Mouse (Mus musculus) adrenal gland, postnatal 4 days (tissue): Measurements from ENCODE around the gene Kazn. TPM values are rescaled to one million over a fixed set of nuclear protein-coding genes. Genes with fewer than 3 reads are reported as not detected.

Experiments
- DNase-seq, 2 experiments: peaks; one replicate each; pipeline ENCODE4 v3.0.0; 2021 to 2022; ENCODE audit warnings: low spot score in 2 of 2, mixed read lengths in 2 of 2
- total RNA-seq, 2 experiments: library from RNA; stranded (reverse); gene quantifications; 2 replicates each; pipeline ENCODE4 v1.2.3; 2021

Kazn gene
- total RNA-seq, 2 experiments from 2014 or later, result 40.7 to 42.6 TPM

DNA sequence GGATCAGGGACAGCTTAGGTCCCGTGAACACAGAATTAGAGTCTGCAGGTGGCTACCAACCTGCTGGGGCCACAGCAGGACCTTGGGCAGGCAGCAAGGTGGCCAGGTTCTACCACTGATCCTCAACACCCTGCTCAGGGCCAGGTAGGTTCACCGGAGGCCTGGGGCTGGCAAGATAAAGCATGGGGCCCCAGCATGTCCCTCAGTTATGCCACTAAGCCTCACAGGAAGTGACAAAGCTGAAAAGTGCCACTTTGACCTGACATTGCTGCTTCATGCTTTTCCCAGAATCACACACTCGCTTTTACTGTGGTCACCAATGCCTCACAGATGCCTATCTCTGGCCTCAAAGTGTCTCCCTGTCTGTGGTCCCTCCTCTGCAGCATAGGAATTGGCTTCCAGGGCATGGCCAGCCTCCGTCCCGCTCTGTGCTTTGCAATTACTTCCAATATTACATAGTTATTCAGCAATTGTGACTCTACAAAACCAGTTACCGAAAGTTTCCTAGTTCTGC is 111.9 kb downstream of the Kazn start:
- DNase-seq, result no peak

DNA sequence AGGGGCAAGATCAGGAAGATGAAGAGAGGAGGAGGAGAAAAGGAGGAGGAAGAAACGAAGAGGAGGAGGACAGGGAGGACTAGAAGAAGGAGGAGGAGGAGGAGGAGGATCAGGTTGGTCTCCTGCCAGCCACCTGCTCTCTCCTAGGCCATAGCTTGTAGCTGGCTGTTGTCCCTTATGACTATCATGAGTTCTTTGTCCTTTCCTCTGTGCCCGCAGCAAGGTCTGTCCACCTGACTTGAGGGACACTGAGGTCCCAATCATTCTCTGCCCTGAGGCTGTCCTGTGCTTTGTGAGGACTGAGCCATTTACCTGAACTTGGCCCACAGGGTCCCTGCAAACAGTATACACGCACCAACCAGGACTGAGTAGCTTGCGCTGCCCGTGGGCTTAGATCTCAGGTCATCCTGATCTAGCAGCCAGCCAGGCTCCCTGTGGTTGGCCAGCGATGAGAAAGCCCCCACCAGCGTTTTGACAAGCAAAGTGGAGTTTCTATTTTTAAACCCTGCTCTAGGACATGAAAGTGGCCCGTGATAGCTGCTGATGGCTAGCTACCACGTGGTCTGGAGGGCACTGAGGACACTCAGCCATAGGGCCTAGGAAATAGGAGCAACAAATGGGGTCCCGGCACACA is 112.4 kb downstream of the Kazn start:
- no peak for DNase-seq

DNA sequence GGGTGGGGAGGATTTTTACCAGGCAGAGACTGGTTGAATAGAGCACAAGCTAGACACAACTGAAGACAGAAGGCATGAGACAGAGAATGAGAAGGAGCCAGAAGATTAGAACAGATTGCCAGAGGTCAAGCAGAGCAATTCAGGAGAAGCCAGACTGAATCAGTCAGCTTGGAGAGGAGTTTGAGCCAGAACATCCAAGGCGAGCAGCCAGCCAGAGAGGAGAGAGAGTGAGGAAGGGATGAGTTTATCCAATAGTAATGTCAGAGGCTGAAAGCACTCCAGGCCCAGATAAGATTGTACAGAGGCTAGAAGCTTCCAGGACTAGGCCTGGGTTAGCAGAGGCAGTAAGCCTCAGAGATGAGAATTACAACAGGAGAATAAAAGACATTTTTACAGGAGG is 118.0 kb downstream of the Kazn start:
- no peak for DNase-seq

DNA sequence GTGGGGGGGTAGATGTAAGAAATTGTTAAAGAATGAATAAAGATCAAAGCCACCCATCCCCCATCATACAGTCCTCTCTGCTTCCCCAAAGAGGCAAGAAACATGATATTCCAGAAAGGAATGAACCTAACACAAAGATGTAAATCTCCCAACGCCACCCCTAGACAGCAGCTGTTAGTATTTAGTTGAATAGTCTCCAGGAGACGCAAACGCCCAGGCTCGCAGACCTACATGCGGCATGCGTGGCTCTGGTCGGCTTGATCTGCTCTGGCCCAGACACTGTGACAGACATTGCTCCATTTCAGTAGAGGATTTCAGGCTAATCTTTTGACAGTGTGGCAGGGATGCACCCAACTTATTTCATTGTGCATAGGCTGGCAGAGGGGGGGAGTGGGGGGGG is 120.7 kb downstream of the Kazn start:
- DNase-seq, result no peak

- no peak for DNase-seq
Measured at GRCm38 (mm10) chr4:142117993-142118392, 121.2 kb downstream of the Kazn start.

- no peak for DNase-seq
Measured at GRCm38 (mm10) chr4:142113306-142113705, 125.9 kb downstream of the Kazn start.

GRCm38 (mm10) chr4:142103081-142103671 is 136.0 kb downstream of the Kazn start:
- DNase-seq, result no peak

- peak; percentile 53 to 69 for DNase-seq
Measured at GRCm38 (mm10) chr4:142098303-142098702, 140.9 kb downstream of the Kazn start.

DNA sequence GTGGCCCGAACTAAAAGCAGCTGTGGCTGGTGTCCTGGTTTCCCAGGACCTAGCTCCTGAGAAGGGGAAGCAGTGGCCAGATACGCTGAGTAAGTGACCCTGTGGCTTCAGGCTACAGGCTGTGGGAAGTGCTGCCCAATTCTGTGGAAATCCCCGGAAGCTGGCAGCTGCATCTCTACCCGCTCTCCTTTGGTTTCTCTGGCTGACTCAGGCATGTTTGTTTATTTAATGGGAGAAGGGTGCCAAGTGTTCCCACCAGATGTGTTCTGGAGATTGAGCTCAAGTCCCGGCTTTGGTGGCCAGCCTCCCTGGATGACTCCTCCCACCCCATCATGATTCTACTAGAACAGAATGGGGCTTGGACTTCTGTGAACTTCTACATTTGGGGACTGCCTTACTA is 141.3 kb downstream of the Kazn start:
- DNase-seq, result peak in 1 of 2 experiments; percentile 32

GRCm38 (mm10) chr4:142095513-142096241 is 143.5 kb downstream of the Kazn start:
- peak; percentile 43 to 52 for DNase-seq

GRCm38 (mm10) chr4:142094386-142094785 is 144.8 kb downstream of the Kazn start:
- DNase-seq, result no peak

DNA sequence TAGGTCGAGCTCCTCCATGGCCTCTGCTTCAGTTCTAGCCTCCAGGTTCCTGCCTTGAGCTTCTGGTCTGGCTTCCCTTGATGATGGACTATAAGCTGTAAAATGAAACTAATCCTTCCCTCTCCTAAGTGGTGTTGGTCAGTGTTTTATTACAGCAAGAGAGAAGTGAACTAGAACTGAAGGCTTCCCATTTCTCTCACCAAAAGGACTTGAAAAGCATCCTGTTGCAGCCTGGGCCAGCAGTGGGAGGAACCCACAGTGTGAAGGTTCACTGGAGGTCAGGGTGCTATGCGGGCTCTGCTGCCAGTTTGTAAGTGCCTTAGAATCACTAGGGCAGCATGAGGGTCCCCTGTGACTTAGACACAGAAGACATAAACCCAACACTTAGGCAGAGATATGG is 148.1 kb downstream of the Kazn start:
- DNase-seq, result no peak

DNA sequence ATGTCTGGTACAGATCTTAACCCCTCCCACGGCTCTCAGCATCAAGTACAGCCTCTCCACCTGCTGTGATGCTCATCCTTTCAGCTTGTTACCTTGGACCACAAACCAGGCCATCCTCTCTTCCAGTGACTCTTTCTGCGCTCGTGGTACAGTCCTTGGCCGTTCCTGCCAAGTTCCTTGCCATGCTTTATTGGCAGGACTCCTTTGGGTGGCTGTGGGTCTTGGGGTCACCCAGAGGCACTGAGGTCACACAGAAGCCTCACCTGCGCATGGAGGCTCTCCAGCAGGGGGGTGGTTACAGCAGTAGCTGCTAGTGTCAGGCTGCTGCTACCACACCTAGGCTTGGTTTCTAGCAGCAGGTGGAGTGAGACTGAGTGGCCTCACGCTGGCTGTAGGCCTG is 149.2 kb downstream of the Kazn start:
- no peak for DNase-seq

GRCm38 (mm10) chr4:142088836-142089235 is 150.4 kb downstream of the Kazn start:
- no peak for DNase-seq

DNA sequence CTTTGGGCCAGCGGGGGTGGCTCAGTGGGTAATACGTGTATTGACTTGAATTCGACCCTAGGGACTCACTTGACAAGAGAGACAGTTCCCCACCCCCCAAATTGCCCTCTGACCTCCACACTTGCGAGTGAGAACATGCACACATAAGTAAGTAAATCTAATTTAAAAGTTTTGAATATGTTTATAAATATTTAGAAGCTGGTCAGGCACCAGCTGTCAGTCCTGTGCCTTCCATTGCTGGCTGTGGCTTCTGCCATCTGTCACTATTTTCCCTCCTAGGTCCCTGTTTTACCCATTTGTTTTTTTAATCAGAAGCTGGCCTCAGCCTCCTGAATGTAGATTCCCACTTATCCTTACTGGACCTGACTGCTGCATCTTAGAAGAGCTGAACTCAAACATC is 150.8 kb downstream of the Kazn start:
- DNase-seq, result no peak

DNA sequence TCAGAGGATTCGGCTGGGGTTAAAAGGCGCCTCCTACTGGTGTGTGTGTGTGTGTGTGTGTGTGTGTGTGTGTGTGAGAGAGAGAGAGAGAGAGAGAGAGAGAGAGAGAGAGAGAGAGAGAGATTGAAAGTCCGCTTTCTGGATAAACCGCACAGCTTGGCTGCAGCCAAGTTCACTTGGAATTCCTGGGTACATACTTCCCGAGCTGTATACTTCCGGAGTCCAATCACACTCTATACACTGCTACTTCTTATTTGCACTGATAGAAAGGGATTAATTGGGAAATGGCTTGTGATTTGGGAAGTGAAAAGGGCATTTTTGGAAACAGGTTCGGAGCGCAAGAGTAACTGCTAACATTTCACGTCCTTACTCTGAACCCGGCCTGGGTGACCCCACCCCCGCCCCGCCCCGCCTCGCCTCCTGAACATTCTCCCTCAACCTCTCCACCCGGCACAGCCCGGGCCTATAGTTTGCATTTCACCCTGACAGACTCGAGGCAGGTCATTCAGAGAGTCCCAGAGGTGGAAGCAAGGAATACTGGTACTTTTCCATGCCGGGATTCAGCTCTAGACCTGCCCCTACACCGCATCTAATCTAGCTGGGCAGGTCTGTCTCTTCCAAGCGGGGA is 154.2 kb downstream of the Kazn start:
- DNase-seq, result no peak

- peak; percentile 25 to 44 for DNase-seq
Measured at GRCm38 (mm10) chr4:142084131-142084899, 154.9 kb downstream of the Kazn start, which contains the start of gene Tmem51. TSS of gene Tmem51 (minus strand) at chr4:142084304.

DNA sequence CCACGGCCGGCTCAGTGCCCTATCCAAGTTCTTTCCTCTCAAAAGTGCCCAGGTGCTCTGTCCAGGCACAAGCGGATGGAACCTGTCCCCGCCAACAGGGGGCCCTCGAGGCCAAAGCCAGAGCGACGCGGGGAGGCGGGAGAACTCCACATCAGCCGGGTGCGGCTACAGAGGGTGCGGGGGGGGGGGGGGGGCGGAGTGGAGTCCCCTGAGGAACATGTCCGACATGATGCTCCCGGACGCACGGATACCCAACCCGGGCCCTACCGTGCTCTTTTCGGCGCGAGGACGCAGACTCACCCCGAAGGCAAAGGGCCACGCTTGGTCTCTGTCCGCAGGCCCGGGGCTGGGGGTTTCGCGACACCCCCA is 155.5 kb downstream of the Kazn start:
- DNase-seq, result peak in 1 of 2 experiments; percentile 61

DNA sequence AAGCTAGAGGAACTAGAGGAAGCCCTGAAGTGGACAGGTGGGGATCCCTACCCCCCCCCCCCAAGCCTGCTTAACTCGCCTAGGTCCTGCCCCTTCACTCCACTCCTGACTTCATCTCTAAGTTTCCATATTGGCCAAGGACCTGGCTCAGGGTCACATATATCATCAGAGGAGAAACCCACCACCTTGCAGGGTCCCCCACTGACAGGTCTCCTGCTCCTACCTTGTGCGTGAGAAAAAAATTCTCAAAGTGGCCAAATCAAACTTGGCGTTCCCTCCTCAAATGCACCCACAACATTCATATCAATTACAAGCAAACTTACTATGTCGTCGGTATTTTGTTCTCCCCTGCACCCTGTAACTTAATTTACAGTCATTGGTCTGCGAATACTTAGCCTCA is 156.0 kb downstream of the Kazn start:
- DNase-seq, result no peak

- no peak for DNase-seq
Measured at GRCm38 (mm10) chr4:142082703-142083102, 156.5 kb downstream of the Kazn start.
